Mouse (Mus musculus): ENCODE results near the gene Rims3. TPM values are rescaled to one million over a fixed set of nuclear protein-coding genes. Genes with fewer than 3 reads are reported as not detected.

The Rims3 gene
- polyA plus RNA-seq, 1 experiment from 2014 or later = 1.7 TPM

GRCm38 (mm10) chr4:120882002-120882625 lies 27.5 kb downstream of the Rims3 start:
- no peaks in the 10 kb centered on the region for H3K36me3 ChIP-seq (ENCODE audit: control insufficient read depth, insufficient read depth, low read length)
- no peak for ATAC-seq (ENCODE audit: insufficient number of reproducible peaks, insufficient read depth, low FRiP score, low read depth)
- 45% methylated on average over 5 of the region's 5 CpGs for WGBS

GRCm38 (mm10) chr4:120885208-120886120 lies 30.8 kb downstream of the Rims3 start:
- Histone ChIP-seq H3K4me2 (replicated peaks; ENCODE audit: low read depth, low read length) (no peak overlapping the region), H3K27ac (ENCODE audit: low read length) (no peak overlapping the region), H3K9me3 (ENCODE audit: control insufficient read depth, low read depth, low read length) (no peaks in the 10 kb centered on the region), H3K9ac (replicated peaks; ENCODE audit: low read depth, low read length) (no peak overlapping the region), H3K27me3 (ENCODE audit: control insufficient read depth, insufficient read depth, low read length) (no peaks in the 10 kb centered on the region), H3K36me3 (ENCODE audit: control insufficient read depth, insufficient read depth, low read length) (no peaks in the 10 kb centered on the region), H3K4me3 (ENCODE audit: low read depth, low read length) (no peak overlapping the region), H3K4me1 (ENCODE audit: control insufficient read depth, insufficient read depth, low read length) (peaks cover 5% of the 10 kb centered on the region; the same call in 1 of the 2 replicates)
- no peak for ATAC-seq (ENCODE audit: insufficient number of reproducible peaks, insufficient read depth, low FRiP score, low read depth)
- WGBS = 29% methylated on average over 13 of the region's 13 CpGs

More at GRCm38 (mm10) chr4:120882002-120882625, 27.5 kb downstream of the Rims3 start:
- no peaks in the 10 kb centered on the region for H3K9me3 ChIP-seq (ENCODE audit: control insufficient read depth, low read depth, low read length)
- H3K27me3 ChIP-seq (ENCODE audit: control insufficient read depth, insufficient read depth, low read length) = no peaks in the 10 kb centered on the region
- H3K4me1 ChIP-seq (ENCODE audit: control insufficient read depth, insufficient read depth, low read length) = peaks cover 8% of the 10 kb centered on the region; the same call in 1 of the 2 replicates
- H3K27ac ChIP-seq (ENCODE audit: low read length) = no peak overlapping the region
- no peak overlapping the region for H3K9ac ChIP-seq (replicated peaks; ENCODE audit: low read depth, low read length)
- H3K4me3 ChIP-seq (ENCODE audit: low read depth, low read length) = no peak overlapping the region
- H3K4me2 ChIP-seq (replicated peaks; ENCODE audit: low read depth, low read length) = no peak overlapping the region

GRCm38 (mm10) chr4:120886131-120886530 lies 31.5 kb downstream of the Rims3 start:
- no peak overlapping the region for H3K27ac ChIP-seq (ENCODE audit: low read length)
- H3K9ac ChIP-seq (replicated peaks; ENCODE audit: low read depth, low read length) = no peak overlapping the region
- WGBS = 23% methylated on average over 4 of the region's 4 CpGs
- H3K27me3 ChIP-seq (ENCODE audit: control insufficient read depth, insufficient read depth, low read length) = no peaks in the 10 kb centered on the region
- ATAC-seq (ENCODE audit: insufficient number of reproducible peaks, insufficient read depth, low FRiP score, low read depth) = no peak
- no peaks in the 10 kb centered on the region for H3K9me3 ChIP-seq (ENCODE audit: control insufficient read depth, low read depth, low read length)
- H3K4me1 ChIP-seq (ENCODE audit: control insufficient read depth, insufficient read depth, low read length) = peaks cover 5% of the 10 kb centered on the region; the same call in 1 of the 2 replicates
- no peaks in the 10 kb centered on the region for H3K36me3 ChIP-seq (ENCODE audit: control insufficient read depth, insufficient read depth, low read length)
- H3K4me3 ChIP-seq (ENCODE audit: low read depth, low read length) = no peak overlapping the region
- no peak overlapping the region for H3K4me2 ChIP-seq (replicated peaks; ENCODE audit: low read depth, low read length)

- no peak for ATAC-seq (ENCODE audit: insufficient number of reproducible peaks, insufficient read depth, low FRiP score, low read depth)
- H3K4me2 ChIP-seq (replicated peaks; ENCODE audit: low read depth, low read length) = no peak overlapping the region
- H3K4me3 ChIP-seq (ENCODE audit: low read depth, low read length) = no peak overlapping the region
- H3K27me3 ChIP-seq (ENCODE audit: control insufficient read depth, insufficient read depth, low read length) = no peaks in the 10 kb centered on the region
- H3K4me1 ChIP-seq (ENCODE audit: control insufficient read depth, insufficient read depth, low read length) = peaks cover 5% of the 10 kb centered on the region; the same call in 1 of the 2 replicates
- H3K36me3 ChIP-seq (ENCODE audit: control insufficient read depth, insufficient read depth, low read length) = no peaks in the 10 kb centered on the region
- H3K27ac ChIP-seq (ENCODE audit: low read length) = no peak overlapping the region
- no peak overlapping the region for H3K9ac ChIP-seq (replicated peaks; ENCODE audit: low read depth, low read length)
- WGBS = 77% methylated on average over 5 of the region's 5 CpGs
- H3K9me3 ChIP-seq (ENCODE audit: control insufficient read depth, low read depth, low read length) = no peaks in the 10 kb centered on the region
Measured at GRCm38 (mm10) chr4:120886811-120887210, 32.2 kb downstream of the Rims3 start.

GRCm38 (mm10) chr4:120887381-120888112 lies 32.9 kb downstream of the Rims3 start:
- Histone ChIP-seq H3K4me2 (replicated peaks; ENCODE audit: low read depth, low read length) (no peak overlapping the region), H3K9me3 (ENCODE audit: control insufficient read depth, low read depth, low read length) (no peaks in the 10 kb centered on the region), H3K9ac (replicated peaks; ENCODE audit: low read depth, low read length) (no peak overlapping the region), H3K27ac (ENCODE audit: low read length) (no peak overlapping the region), H3K4me1 (ENCODE audit: control insufficient read depth, insufficient read depth, low read length) (peaks cover 5% of the 10 kb centered on the region; the same call in 1 of the 2 replicates), H3K36me3 (ENCODE audit: control insufficient read depth, insufficient read depth, low read length) (no peaks in the 10 kb centered on the region), H3K4me3 (ENCODE audit: low read depth, low read length) (no peak overlapping the region), H3K27me3 (ENCODE audit: control insufficient read depth, insufficient read depth, low read length) (no peaks in the 10 kb centered on the region)
- no peak for ATAC-seq (ENCODE audit: insufficient number of reproducible peaks, insufficient read depth, low FRiP score, low read depth)
- 33% methylated on average over 8 of the region's 8 CpGs for WGBS

GRCm38 (mm10) chr4:120888884-120889283 lies 34.3 kb downstream of the Rims3 start:
- WGBS = 59% methylated on average over 8 of the region's 8 CpGs
- no peaks in the 10 kb centered on the region for H3K36me3 ChIP-seq (ENCODE audit: control insufficient read depth, insufficient read depth, low read length)
- no peak for ATAC-seq (ENCODE audit: insufficient number of reproducible peaks, insufficient read depth, low FRiP score, low read depth)

GRCm38 (mm10) chr4:120890754-120891440 lies 36.3 kb downstream of the Rims3 start:
- Histone ChIP-seq H3K27me3 (ENCODE audit: control insufficient read depth, insufficient read depth, low read length) (no peaks in the 10 kb centered on the region), H3K4me1 (ENCODE audit: control insufficient read depth, insufficient read depth, low read length) (peaks cover under 1% of the 10 kb centered on the region; the same call in 1 of the 2 replicates), H3K9me3 (ENCODE audit: control insufficient read depth, low read depth, low read length) (no peaks in the 10 kb centered on the region), H3K36me3 (ENCODE audit: control insufficient read depth, insufficient read depth, low read length) (no peaks in the 10 kb centered on the region), H3K27ac (ENCODE audit: low read length) (no peak overlapping the region), H3K9ac (replicated peaks; ENCODE audit: low read depth, low read length) (no peak overlapping the region), H3K4me3 (ENCODE audit: low read depth, low read length) (no peak overlapping the region), H3K4me2 (replicated peaks; ENCODE audit: low read depth, low read length) (no peak overlapping the region)
- no peak for ATAC-seq (ENCODE audit: insufficient number of reproducible peaks, insufficient read depth, low FRiP score, low read depth)
- 61% methylated on average over 11 of the region's 11 CpGs for WGBS

More at GRCm38 (mm10) chr4:120888884-120889283, 34.3 kb downstream of the Rims3 start:
- Histone ChIP-seq H3K4me3 (ENCODE audit: low read depth, low read length) (no peak overlapping the region), H3K9me3 (ENCODE audit: control insufficient read depth, low read depth, low read length) (no peaks in the 10 kb centered on the region), H3K4me2 (replicated peaks; ENCODE audit: low read depth, low read length) (no peak overlapping the region), H3K4me1 (ENCODE audit: control insufficient read depth, insufficient read depth, low read length) (peaks cover 5% of the 10 kb centered on the region; the same call in 1 of the 2 replicates), H3K27ac (ENCODE audit: low read length) (no peak overlapping the region), H3K27me3 (ENCODE audit: control insufficient read depth, insufficient read depth, low read length) (no peaks in the 10 kb centered on the region), H3K9ac (replicated peaks; ENCODE audit: low read depth, low read length) (no peak overlapping the region)

GRCm38 (mm10) chr4:120891960-120892359 lies 37.3 kb downstream of the Rims3 start:
- H3K27me3 ChIP-seq (ENCODE audit: control insufficient read depth, insufficient read depth, low read length) = no peaks in the 10 kb centered on the region
- no peak overlapping the region for H3K4me2 ChIP-seq (replicated peaks; ENCODE audit: low read depth, low read length)
- H3K9me3 ChIP-seq (ENCODE audit: control insufficient read depth, low read depth, low read length) = no peaks in the 10 kb centered on the region
- H3K9ac ChIP-seq (replicated peaks; ENCODE audit: low read depth, low read length) = no peak overlapping the region
- H3K4me1 ChIP-seq (ENCODE audit: control insufficient read depth, insufficient read depth, low read length) = no peaks in the 10 kb centered on the region
- ATAC-seq (ENCODE audit: insufficient number of reproducible peaks, insufficient read depth, low FRiP score, low read depth) = no peak
- H3K36me3 ChIP-seq (ENCODE audit: control insufficient read depth, insufficient read depth, low read length) = no peaks in the 10 kb centered on the region
- no peak overlapping the region for H3K4me3 ChIP-seq (ENCODE audit: low read depth, low read length)
- H3K27ac ChIP-seq (ENCODE audit: low read length) = no peak overlapping the region
